Mouse (Mus musculus) stomach, embryonic 15.5 days (tissue): ENCODE measurements around the gene Lgals3bp. TPM values are rescaled to one million over a fixed set of nuclear protein-coding genes. Genes with fewer than 3 reads are reported as not detected.

ENCODE experiments used
- ATAC-seq: fragments of 200-750 bp; cut with Nextera tagmentation; 2 replicates; pipeline ENCODE4 v1.8.0; 2017; ENCODE audit warnings: low read depth, moderate number of reproducible peaks, moderate TSS enrichment; ENCODE audit not compliant: insufficient read depth, low FRiP score
- H3K27ac ChIP-seq: fragments of 300-500 bp; sonication (generic); 2 replicates; pipeline ENCODE4 v1.5.1; 2015; ENCODE audit warnings: mild to moderate bottlenecking, inconsistent platforms
- H3K27me3 ChIP-seq: fragments of 300-500 bp; sonication (generic); replicated peaks from 2 replicates; pipeline ENCODE4 v1.6.1; 2015; ENCODE audit warnings: inconsistent platforms
- H3K36me3 ChIP-seq: fragments of 300-500 bp; sonication (generic); 2 replicates; pipeline ENCODE4 v1.6.1; 2015; ENCODE audit warnings: inconsistent platforms
- H3K4me1 ChIP-seq: fragments of 300-500 bp; sonication (generic); 2 replicates; pipeline ENCODE4 v1.6.1; 2015; ENCODE audit warnings: inconsistent platforms
- H3K4me2 ChIP-seq: fragments of 300-500 bp; sonication (generic); 2 replicates; pipeline ENCODE4 v1.6.1; 2015; ENCODE audit warnings: mild to moderate bottlenecking, inconsistent platforms
- H3K4me3 ChIP-seq: fragments of 300-500 bp; sonication (generic); replicated peaks from 2 replicates; pipeline ENCODE4 v1.5.1; 2015; ENCODE audit warnings: inconsistent platforms
- H3K9ac ChIP-seq: fragments of 300-500 bp; sonication (generic); 2 replicates; pipeline ENCODE4 v1.6.1; 2015; ENCODE audit warnings: inconsistent platforms
- H3K9me3 ChIP-seq: fragments of 300-500 bp; sonication (generic); 2 replicates; pipeline ENCODE4 v1.6.1; 2016; ENCODE audit warnings: inconsistent platforms
- WGBS: fragments of 180-500 bp; shearing (Covaris S2); methylation state at CpG from one replicate; pipeline ENCODE4 v1.1.7; 2015; 5-methylcytosine and 5-hydroxymethylcytosine counted together
- polyA plus RNA-seq: library from polyadenylated mRNA; unstranded; fragments of >200 nt; fragmentation: Nextera tagmentation; extraction: Ambion mirVana; gene quantifications from 2 replicates; pipeline ENCODE4 v1.2.1, GENCODE M21; 2015

The Lgals3bp gene
- polyA plus RNA-seq, 1 experiment from 2014 or later = 67.4 TPM

DNA sequence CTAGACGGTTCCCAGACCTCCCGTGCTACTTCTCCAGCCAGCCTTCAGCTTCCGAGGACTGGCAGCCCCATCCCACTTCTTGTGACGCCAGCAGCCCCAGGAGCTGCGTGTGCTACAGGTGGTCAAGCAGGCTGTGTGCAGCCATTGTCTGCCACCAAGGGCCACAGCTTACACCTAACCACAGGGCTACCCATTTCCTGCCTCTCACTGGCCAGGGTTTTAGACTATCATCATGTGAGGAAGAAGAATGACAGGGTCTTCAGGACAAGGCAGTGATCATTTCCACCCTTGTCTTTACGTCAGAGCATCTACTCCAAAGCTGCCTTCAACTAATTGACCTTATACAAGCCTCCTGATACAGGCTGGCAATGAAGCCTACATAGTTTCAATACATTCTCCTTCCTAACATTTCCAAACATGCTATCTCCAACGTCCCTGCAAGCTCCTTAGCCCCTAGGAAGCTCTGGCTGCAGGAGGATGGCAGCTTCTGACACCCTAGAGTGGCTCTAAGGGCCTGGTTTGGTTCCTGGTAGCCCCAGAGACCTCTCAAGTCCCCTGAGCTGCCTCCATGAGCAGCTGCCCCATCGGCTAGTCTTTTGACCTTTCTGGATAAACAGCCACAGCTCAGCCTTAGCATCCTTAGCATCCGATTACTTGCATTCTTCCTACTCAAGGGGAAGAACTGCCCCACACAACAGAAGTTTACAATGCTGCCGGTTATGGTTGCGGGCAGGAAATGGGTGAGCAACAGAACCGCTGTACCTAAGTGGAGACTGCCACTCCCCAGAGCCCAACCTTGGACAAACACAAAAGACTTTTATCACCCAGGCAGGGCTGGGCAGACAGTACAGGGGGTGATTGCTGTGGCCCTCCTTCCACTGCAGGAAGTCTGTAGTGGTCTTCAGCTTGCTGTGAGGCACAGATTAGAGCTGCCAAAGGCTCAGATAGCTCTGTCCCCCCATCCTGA, 7.5 kb upstream of the Lgals3bp start:
- peak; percentile 67 for ATAC-seq
- Histone ChIP-seq H3K36me3 (peaks cover 36% of the 10 kb centered on the region), H3K9ac (no peak overlapping the region), H3K27ac (peak overlapping the region; percentile 68), H3K9me3 (no peaks in the 10 kb centered on the region), H3K27me3 (no peaks in the 10 kb centered on the region), H3K4me2 (no peak overlapping the region), H3K4me1 (0 out of 2 replicates have a peak, but pooled peaks cover 15% of the 10 kb centered on the region), H3K4me3 (no peak overlapping the region)
- WGBS = 66% methylated on average over 12 of the region's 12 CpGs

GRCm38 (mm10) chr11:118408051-118408740, 6.3 kb upstream of the Lgals3bp start:
- Histone ChIP-seq H3K27ac (no peak overlapping the region), H3K9ac (no peak overlapping the region), H3K4me3 (no peak overlapping the region), H3K27me3 (no peaks in the 10 kb centered on the region), H3K4me2 (no peak overlapping the region), H3K4me1 (0 out of 2 replicates have a peak, but pooled peaks cover 14% of the 10 kb centered on the region), H3K9me3 (no peaks in the 10 kb centered on the region), H3K36me3 (peaks cover 34% of the 10 kb centered on the region)
- no peak for ATAC-seq
- WGBS = 69% methylated on average over 18 of the region's 18 CpGs

DNA sequence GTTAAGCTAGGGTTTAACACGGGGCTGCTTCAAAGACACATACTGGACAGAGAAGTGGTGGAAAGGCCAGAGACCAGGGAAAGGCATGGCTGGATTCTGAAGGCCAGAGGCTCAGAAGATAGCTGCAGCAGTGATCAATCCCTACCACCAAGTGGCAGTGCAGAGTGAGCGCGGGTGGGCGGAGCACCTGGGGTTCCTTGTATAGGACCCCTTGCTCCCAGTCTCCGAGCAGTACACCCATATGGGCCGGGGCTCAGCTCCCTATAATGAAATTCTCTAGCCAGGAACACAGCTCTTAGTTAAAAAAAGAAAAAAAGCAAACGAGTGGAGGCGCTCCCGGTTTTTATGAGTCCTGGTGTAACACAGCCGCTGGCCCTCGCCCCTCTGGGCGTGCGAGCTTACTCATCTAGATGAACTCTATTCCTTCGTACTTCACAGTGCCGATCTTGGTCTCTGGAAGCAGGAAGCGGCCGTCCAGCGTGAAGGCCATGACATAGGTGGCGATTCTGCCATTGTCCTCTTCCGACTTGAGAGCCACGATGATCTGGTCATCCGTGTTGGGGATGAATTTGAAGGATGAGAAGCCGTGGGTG, 5.5 kb upstream of the Lgals3bp start:
- H3K4me3 ChIP-seq = no peak overlapping the region
- no peak overlapping the region for H3K27ac ChIP-seq
- H3K27me3 ChIP-seq = no peaks in the 10 kb centered on the region
- H3K4me1 ChIP-seq = 0 out of 2 replicates have a peak, but pooled peaks cover 15% of the 10 kb centered on the region
- peaks cover 34% of the 10 kb centered on the region for H3K36me3 ChIP-seq
- ATAC-seq = no peak
- 77% methylated on average over 23 of the region's 23 CpGs for WGBS
- H3K9ac ChIP-seq = no peak overlapping the region
- H3K9me3 ChIP-seq = no peaks in the 10 kb centered on the region
- H3K4me2 ChIP-seq = no peak overlapping the region

- no peak for ATAC-seq
- Histone ChIP-seq H3K4me1 (peaks cover 22% of the 10 kb centered on the region), H3K4me3 (no peak overlapping the region), H3K36me3 (peaks cover 34% of the 10 kb centered on the region), H3K27me3 (no peaks in the 10 kb centered on the region), H3K4me2 (no peak overlapping the region), H3K9ac (no peak overlapping the region), H3K27ac (peak overlapping the region; percentile 48; the same call in 1 of the 2 replicates), H3K9me3 (no peaks in the 10 kb centered on the region)
- 85% methylated on average over 5 of the region's 5 CpGs for WGBS
These were observed 4.6 kb upstream of the Lgals3bp start for GRCm38 (mm10) chr11:118406521-118406920.

DNA sequence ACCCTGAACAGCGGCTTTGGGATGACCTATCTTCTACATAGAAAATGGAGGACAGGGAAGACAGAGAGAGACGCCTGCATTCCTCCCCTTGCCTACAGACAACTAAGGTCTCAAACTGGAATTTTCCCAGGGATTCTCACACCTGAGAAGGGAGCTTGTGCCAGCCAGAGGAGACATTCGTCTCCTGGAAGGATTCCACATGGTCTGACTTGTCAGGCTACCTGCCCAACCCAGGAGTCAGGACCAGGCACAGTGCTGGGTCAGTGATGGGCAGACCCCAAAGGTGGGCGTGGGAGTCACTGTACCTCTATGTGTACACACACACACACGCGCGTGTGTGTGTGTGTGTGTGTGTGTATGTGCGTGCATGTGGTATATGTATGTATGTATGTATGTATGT, 3.4 kb upstream of the Lgals3bp start:
- H3K4me1 ChIP-seq = peaks cover 33% of the 10 kb centered on the region
- no peak overlapping the region for H3K4me2 ChIP-seq
- H3K27ac ChIP-seq = no peak overlapping the region
- ATAC-seq = no peak
- H3K9me3 ChIP-seq = no peaks in the 10 kb centered on the region
- 89% methylated on average over 8 of the region's 8 CpGs for WGBS
- no peaks in the 10 kb centered on the region for H3K27me3 ChIP-seq
- no peak overlapping the region for H3K4me3 ChIP-seq
- peaks cover 27% of the 10 kb centered on the region for H3K36me3 ChIP-seq
- H3K9ac ChIP-seq = no peak overlapping the region

DNA sequence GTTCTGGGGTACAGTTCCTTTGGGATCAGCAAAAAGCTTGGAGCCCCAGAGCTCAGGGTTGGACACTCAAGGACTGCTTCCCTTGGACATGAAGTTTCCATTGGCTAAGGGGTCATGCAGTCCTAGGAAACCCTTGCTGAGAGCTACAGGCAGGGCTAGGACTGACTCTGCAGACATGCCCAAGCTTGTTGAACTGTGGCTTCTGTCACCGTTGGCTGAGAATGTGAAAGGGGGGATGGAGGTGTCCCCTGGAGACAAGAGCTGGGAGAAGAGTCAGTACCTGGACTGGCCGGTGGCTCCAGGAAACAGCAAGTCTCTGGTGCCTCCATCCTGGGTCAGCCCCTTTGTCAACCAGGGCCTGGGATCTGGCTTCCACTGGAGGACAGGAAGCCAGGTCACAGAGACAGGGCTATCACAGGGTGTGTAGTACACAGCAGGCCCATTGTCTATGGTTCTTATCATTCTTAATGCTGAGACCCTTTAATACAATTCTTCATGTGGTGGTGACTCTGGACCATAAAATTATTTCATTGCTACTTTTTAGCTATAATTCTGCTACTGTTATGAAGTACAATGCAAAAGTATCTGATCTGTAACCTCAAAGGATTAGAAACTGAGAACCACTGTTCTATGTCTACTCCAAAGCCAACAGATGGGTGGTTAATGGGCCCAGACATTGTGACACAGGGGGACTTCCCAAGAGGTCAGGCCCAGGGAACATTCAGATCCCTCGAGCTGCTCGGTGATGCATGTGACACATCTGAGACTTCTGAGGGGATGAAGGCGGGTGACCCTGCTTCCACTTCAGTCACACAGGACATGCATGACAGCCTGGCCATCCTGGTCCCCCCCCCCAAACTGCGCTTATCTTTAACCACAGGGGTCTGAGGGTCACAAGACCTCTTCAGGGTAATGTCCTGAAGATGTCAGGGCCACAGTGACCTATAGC, 2.3 kb upstream of the Lgals3bp start:
- ATAC-seq = no peak
- peaks cover 38% of the 10 kb centered on the region for H3K4me1 ChIP-seq
- no peak overlapping the region for H3K4me2 ChIP-seq
- no peak overlapping the region for H3K4me3 ChIP-seq
- WGBS = 84% methylated on average over 6 of the region's 6 CpGs
- H3K36me3 ChIP-seq = peaks cover 26% of the 10 kb centered on the region
- no peak overlapping the region for H3K27ac ChIP-seq
- H3K9me3 ChIP-seq = no peaks in the 10 kb centered on the region
- no peak overlapping the region for H3K9ac ChIP-seq
- H3K27me3 ChIP-seq = no peaks in the 10 kb centered on the region

- H3K9me3 ChIP-seq = no peaks in the 10 kb centered on the region
- H3K36me3 ChIP-seq = peaks cover 24% of the 10 kb centered on the region
- no peak overlapping the region for H3K4me2 ChIP-seq
- WGBS = 84% methylated on average over 2 of the region's 2 CpGs
- H3K4me1 ChIP-seq = peaks cover 38% of the 10 kb centered on the region
- no peak overlapping the region for H3K9ac ChIP-seq
- no peak overlapping the region for H3K27ac ChIP-seq
- H3K27me3 ChIP-seq = no peaks in the 10 kb centered on the region
- no peak overlapping the region for H3K4me3 ChIP-seq
- ATAC-seq = no peak
These were observed 1.3 kb upstream of the Lgals3bp start for GRCm38 (mm10) chr11:118403183-118403582.

DNA sequence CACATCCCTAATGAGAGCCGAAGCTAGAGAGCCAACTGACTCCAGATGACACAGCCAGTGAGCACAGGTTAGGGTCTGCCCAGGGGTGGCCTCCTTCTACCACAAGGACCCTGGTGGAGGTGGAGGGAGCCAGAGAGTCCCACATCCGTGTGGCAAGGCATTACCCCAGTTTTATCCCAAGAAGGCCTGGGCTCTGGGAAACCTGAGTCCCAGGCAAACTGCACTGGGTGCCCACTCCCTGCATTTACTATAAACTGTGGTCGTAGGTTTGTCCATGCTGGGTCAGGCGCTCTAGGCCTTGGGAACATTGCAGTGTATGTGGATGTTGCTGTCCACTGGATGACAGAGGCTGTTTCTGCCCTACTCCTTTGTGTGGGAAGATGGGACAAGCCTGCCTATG, 697 bp downstream of the Lgals3bp start:
- Histone ChIP-seq H3K4me2 (peak overlapping the region; percentile 44), H3K27me3 (no peaks in the 10 kb centered on the region), H3K36me3 (peaks cover 12% of the 10 kb centered on the region), H3K4me3 (peak overlapping the region; percentile 28), H3K9me3 (no peaks in the 10 kb centered on the region), H3K9ac (no peak overlapping the region), H3K4me1 (peaks cover 35% of the 10 kb centered on the region), H3K27ac (peak overlapping the region; percentile 89)
- 71% methylated on average over 4 of the region's 4 CpGs for WGBS
- ATAC-seq = no peak

- no peak for ATAC-seq
- peak overlapping the region; percentile 28; the same call in 1 of the 2 replicates for H3K4me3 ChIP-seq
These were observed 1.3 kb downstream of the Lgals3bp start for GRCm38 (mm10) chr11:118400566-118400936.

GRCm38 (mm10) chr11:118399891-118400565, 1.9 kb downstream of the Lgals3bp start:
- peak overlapping the region; percentile 44 for H3K4me2 ChIP-seq
- no peak overlapping the region for H3K9ac ChIP-seq
- peaks cover 10% of the 10 kb centered on the region; the same call in 1 of the 2 replicates for H3K36me3 ChIP-seq
- H3K27ac ChIP-seq = peak overlapping the region; percentile 89
- H3K4me1 ChIP-seq = peaks cover 28% of the 10 kb centered on the region
- H3K9me3 ChIP-seq = no peaks in the 10 kb centered on the region
- ATAC-seq = no peak
- H3K27me3 ChIP-seq = no peaks in the 10 kb centered on the region
- 65% methylated on average over 5 of the region's 5 CpGs for WGBS
- H3K4me3 ChIP-seq = peak overlapping the region; percentile 28; the same call in 1 of the 2 replicates

More at GRCm38 (mm10) chr11:118400566-118400936, 1.3 kb downstream of the Lgals3bp start:
- Histone ChIP-seq H3K9me3 (no peaks in the 10 kb centered on the region), H3K36me3 (peaks cover 13% of the 10 kb centered on the region), H3K27ac (peak overlapping the region; percentile 89), H3K4me1 (peaks cover 28% of the 10 kb centered on the region), H3K4me2 (peak overlapping the region; percentile 44), H3K27me3 (no peaks in the 10 kb centered on the region), H3K9ac (no peak overlapping the region)
- WGBS = 26% methylated on average over 6 of the region's 6 CpGs
